Mouse (Mus musculus): ENCODE data around the gene Gckr. TPM values are rescaled to one million over a fixed set of nuclear protein-coding genes. Genes with fewer than 3 reads are reported as not detected.

Gckr gene
- total RNA-seq (2021), result not detected
- long read RNA-seq, experiment 1, result 0 reads
- long read RNA-seq, experiment 2, result 0 reads

GRCm38 (mm10) chr5:31297047-31297757 is at the start of gene Gckr:
Gckr (plus strand) TSS chr5:31297443.
- no peak for DNase-seq (ENCODE audit: low spot score)

GRCm38 (mm10) chr5:31250716-31251115 is 46.5 kb upstream of the Gckr start:
- DNase-seq (ENCODE audit: low spot score), result no peak

DNA sequence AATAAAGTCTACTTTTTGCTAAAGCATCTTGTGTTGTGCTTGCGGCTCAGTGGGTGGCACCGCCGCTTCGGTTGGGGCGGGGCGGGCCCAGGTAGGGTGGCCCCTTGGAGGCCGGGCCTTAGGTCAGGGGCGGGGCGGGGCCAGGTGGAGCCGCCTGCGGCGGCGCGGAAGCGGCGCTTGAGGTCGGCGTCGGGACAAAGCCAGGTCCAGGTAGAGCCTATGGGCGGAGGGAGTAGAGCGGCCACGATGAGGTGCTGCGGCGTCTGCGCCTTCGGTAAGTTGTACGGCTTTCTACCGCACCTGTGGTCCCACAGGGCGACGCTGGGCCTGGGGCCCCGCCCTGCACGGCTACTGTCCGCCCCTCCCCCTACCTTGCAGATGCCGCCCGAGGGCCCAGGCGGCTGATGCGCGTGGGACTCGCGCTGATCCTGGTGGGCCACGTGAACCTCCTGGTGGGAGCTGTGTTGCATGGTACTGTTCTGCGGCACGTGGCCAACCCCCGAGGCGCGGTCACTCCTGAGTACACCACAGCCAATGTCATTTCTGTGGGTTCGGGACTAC is 45.6 kb upstream of the Gckr start, which contains the start of gene Krtcap3:
TSS of gene Krtcap3 (plus strand) at position 151 of the 561 bp plus-strand sequence.
- DNase-seq (ENCODE audit: low spot score), result no peak

GRCm38 (mm10) chr5:31252151-31252550 is 45.1 kb upstream of the Gckr start:
- DNase-seq (ENCODE audit: low spot score), result no peak

GRCm38 (mm10) chr5:31252795-31253545 is 44.3 kb upstream of the Gckr start:
- DNase-seq (ENCODE audit: low spot score), result no peak

DNA sequence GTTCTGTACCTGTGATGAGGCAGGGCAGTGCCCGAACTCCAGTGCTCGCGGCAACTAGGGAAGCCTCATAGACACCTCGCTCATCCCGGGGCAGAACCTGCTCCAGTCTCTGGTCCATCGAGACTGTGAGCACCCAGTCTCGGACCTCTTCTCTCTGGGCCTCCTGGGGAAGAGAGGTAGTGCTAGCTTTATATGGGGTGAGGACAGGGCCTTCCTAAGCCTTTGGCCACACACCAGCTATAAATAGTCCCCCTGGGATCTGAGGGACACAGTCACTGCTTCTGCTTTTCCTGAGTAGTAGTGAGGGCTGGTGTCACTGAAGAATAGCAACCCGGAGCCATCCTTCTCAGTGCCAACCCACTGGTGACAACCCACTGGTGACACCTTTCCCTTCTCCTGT is 43.4 kb upstream of the Gckr start:
- DNase-seq (ENCODE audit: low spot score), result no peak

- DNase-seq (ENCODE audit: low spot score), result peak; percentile 27
Observed at GRCm38 (mm10) chr5:31254452-31254851, 42.8 kb upstream of the Gckr start.

- DNase-seq (ENCODE audit: low spot score), result no peak
Observed at GRCm38 (mm10) chr5:31254901-31255300, 42.3 kb upstream of the Gckr start.

GRCm38 (mm10) chr5:31255381-31255780 is 41.9 kb upstream of the Gckr start:
- no peak for DNase-seq (ENCODE audit: low spot score)

- no peak for DNase-seq (ENCODE audit: low spot score)
Observed at GRCm38 (mm10) chr5:31255971-31256370, 41.3 kb upstream of the Gckr start.

DNA sequence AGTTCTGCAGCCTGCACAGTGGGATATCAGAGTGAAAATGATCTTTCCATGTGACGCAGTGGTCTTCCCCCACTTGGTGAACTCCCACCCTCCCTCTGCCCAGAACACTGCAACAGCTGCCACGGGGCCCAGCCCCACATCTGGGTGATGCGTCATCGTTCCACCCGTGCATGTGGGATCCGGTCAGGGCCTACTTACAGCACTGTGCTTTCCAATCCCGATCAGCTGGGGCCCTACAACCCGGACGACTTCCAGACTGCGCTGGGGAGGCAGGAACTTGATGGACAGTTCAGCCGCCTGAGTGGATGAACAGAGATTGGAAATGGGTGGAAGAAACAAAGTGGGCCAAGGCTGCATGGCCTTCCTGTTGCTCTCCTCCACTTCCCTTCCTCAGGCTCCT is 39.6 kb upstream of the Gckr start:
- DNase-seq (ENCODE audit: low spot score), result no peak

- no peak for DNase-seq (ENCODE audit: low spot score)
Observed at GRCm38 (mm10) chr5:31266101-31266500, 31.1 kb upstream of the Gckr start.

DNA sequence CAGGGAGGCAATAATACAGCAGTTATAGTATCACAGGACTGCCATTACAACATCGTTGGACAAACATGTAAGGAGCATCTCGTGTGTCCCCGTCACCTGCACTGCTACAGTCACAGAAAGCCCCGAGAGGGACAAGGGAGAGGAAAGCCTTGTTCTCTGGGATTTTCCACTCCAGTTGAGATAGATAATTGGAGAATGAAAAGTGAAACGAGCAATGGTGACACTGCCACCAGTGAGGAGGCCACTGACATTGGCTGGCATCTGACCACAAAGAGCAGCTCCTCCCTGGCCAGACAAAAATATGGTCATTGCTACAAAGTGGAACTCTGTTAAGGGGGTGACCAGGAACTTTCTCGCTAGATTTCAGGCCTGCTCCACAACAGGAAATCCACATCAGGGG is 29.6 kb upstream of the Gckr start:
- no peak for DNase-seq (ENCODE audit: low spot score)

- DNase-seq (ENCODE audit: low spot score), result no peak
Observed at GRCm38 (mm10) chr5:31273018-31273417, 24.2 kb upstream of the Gckr start.

DNA sequence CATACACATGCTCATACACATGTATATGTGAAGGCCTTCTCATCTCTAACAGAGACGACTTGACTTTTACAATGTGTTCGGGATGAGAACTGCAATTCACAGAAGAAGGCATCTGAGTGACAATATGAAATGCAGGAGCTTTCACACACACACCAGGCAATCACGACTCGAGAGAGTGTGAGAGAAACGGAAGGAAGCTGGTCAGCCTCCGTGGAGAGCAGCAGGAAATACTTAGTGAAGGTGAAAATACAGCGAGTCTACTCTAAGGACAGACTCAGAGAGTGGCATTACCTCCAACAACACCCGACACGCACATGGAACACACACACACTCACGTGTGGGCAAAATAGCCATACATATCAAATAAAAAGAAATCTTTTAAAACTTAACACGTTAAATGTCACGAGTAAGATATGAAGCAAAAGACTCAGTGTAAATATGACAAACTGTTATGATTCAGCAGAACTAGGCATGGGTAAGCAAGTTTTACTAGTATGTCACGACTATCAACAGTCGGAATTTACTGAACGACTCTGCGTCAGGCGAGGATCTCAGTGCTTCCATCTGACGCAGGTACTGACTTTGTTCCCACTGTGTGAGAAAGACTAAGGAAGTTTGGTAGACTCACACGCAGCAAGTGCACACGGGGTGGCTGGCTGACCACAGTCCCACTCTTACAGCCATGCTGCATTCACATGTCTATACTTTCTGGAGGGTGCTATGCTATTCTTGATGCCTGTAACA is 17.8 kb upstream of the Gckr start:
- no peak for DNase-seq (ENCODE audit: low spot score)

- no peak for DNase-seq (ENCODE audit: low spot score)
Observed at GRCm38 (mm10) chr5:31288225-31288624, 9.0 kb upstream of the Gckr start.

GRCm38 (mm10) chr5:31288655-31289054 is 8.6 kb upstream of the Gckr start:
- DNase-seq (ENCODE audit: low spot score), result no peak

- DNase-seq (ENCODE audit: low spot score), result no peak
Observed at GRCm38 (mm10) chr5:31289626-31290230, 7.5 kb upstream of the Gckr start.

DNA sequence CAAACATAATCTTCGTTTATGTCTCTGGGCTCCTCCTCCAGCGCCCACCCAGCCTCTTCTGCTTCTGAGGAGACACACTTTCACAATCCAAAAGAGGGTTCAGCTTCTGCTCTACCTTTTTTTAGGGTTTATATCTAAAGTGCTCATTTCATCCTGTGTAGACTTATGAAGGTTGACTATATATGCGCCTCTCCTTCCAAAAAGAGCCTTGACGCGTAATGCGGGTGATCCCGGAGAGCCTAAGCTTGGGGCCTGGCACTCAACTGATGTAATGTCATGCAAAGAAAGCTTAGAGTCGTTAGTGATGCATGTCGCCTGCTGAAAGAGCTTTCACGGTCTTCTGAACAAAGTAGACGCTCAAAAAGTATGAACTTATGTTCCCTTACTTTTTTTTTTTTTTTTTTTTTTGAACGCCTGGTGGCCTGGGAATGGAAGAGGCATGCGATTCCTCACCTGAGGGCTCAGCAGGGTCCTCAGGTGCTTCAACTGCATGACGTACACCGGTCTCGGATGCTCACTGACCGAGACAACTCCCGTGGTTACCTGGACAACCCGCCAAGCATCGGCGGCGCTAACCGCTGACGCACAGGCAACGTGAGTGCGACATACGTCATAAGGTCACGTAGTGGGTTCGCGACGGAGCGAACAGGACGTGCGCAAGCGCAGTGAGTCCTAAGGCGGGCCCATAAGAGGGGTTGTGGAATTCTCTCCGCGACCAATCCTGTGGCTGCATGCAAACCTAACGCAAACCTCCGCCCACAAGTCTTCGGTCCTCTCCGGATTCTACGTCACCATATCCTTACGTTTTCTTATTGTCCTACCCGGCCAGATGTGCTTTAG is 6.5 kb upstream of the Gckr start, which contains the start of gene Ift172:
TSS of gene Ift172 (minus strand) at position 596 of the 840 bp plus-strand sequence.
- DNase-seq (ENCODE audit: low spot score), result peak; percentile 97

DNA sequence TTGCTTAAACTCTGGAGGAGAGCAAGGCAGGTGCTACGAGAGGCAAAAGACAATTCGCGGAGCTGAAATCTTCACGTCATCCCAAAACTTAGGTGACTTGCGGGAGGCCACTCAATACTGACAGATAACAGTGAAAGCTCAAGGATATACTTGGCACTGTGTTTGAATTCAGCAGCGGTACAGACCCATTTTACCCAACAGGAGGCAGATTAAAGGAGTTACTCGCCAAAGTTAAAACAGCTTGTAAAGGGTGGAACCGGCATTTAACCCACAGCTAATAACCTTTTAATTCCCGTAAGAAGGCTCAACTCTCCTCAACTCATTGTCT is 5.9 kb upstream of the Gckr start:
- no peak for DNase-seq (ENCODE audit: low spot score)

Data from gastrocnemius, adult 18-20 months (tissue).